Mouse (Mus musculus): Measurements from ENCODE around the gene Pax3.

Gene Pax3

DNA sequence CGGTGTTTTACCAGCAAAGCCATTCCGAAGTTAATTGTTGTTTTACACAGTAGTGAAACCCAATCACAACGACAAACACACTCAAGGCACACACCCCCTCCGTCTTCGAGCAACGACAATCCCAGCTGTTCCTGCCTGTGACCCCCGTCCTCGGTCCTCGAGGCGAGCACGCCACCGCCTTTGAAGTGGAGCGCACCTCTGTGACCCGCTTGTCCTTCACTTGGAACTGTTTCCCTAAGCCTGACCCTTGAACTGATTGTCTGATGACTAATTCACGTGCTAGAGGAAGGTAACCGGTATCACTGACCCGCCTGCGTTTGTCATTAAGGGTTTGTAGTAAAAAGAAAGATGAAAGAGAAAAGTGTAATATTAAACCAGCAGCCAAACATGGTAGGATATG lies 115.2 kb downstream of the Pax3 start:
- DNase-seq (ENCODE audit: low spot score in 2 of 2): no peak

DNA sequence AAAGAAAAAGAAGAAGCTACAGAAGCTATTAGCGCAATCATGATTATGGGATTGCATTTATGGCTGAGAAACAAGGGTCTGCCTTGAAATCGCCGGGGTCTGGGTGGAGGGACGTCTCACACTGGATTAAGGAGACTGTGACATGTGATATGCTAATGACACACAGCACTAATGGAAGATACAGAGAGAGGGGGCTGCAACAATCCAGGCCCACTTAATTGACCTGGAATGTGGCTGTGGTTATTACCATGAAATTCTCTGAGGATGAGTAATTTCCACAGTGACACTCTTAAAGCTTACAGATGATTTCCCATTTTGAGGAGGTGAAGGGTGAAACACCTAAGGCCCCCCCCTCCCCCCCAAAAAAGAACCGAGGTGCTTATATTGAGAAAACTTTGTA lies 136.1 kb downstream of the Pax3 start:
- DNase-seq (ENCODE audit: low spot score in 2 of 2): no peak

DNA sequence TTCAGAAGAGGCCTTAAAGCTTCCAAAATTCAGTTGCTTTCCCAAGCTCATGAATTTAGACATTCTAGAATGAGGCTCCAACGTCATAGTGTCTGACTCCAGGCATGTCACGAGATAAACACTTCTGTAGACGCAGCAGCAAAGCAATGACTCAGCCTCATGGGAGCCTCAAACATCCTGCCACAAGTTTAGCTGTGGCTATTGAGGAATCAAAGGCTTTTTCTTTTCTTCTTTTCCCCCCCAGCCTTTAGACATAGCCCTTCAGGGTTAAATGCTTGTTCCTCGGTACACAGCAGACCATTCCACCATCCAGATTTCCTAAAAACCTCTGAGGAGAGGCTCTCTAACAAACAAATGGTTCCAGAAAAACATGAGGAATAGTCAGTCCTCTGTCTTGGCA lies 139.0 kb downstream of the Pax3 start:
- DNase-seq (ENCODE audit: low spot score in 2 of 2): no peak

DNA sequence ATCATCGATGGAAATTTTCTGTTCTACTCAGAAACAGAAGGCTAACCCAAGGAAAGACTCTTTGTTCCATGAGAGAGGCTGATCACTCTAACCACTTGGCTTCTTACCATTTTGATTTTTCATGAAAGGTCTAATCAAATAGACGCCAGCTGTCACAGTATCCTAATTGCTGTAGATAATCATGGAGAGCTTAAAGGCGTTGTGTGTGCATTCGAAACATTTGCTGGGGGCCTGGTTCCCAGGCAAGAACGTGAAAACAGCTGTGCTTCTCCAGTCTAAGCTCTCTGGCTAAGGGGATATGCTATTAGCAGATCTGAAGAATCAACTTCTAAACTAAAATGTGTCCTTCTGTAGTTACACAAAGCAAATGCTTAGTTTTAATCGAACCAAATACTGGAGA lies 143.3 kb downstream of the Pax3 start:
- DNase-seq (ENCODE audit: low spot score in 2 of 2): no peak
